Mouse (Mus musculus) kidney, postnatal 0 days (tissue): Measurements from ENCODE around the gene Cnep1r1. TPM values are rescaled to one million over a fixed set of nuclear protein-coding genes. Genes with fewer than 3 reads are reported as not detected.

Experiments used
- ATAC-seq: fragments of 200-750 bp; cut with Nextera tagmentation; replicated peaks from 2 replicates; pipeline ENCODE4 v1.8.0; 2017; ENCODE audit warnings: low read depth, moderate number of reproducible peaks, moderate TSS enrichment, moderate library complexity; ENCODE audit not compliant: low FRiP score
- DNase-seq: peaks from one replicate; pipeline ENCODE4 v3.0.0-alpha.2; 2016; ENCODE audit warnings: low spot score
- H3K27ac ChIP-seq: fragments of 300-500 bp; sonication (generic); 2 replicates; pipeline ENCODE4 v1.5.1; 2014; ENCODE audit warnings: mild to moderate bottlenecking
- H3K27me3 ChIP-seq: fragments of 300-500 bp; sonication (generic); 2 replicates; pipeline ENCODE4 v1.6.1; 2014; ENCODE audit warnings: low read length, mixed read lengths; ENCODE audit not compliant: insufficient read depth
- H3K36me3 ChIP-seq: fragments of 300-500 bp; sonication (generic); 2 replicates; pipeline ENCODE4 v1.6.1; 2014; ENCODE audit warnings: low read length, mixed read lengths; ENCODE audit not compliant: insufficient read depth
- H3K4me1 ChIP-seq: fragments of 300-500 bp; sonication (generic); replicated peaks from 2 replicates; pipeline ENCODE4 v1.6.1; 2014; ENCODE audit warnings: antibody characterized with exemption, low read length, mixed read lengths; ENCODE audit not compliant: insufficient read depth
- H3K4me2 ChIP-seq: fragments of 300-500 bp; sonication (generic); 2 replicates; pipeline ENCODE4 v1.6.1; 2014; ENCODE audit warnings: mild to moderate bottlenecking, low read length, moderate library complexity, mixed read lengths
- H3K4me3 ChIP-seq: fragments of 300-500 bp; sonication (generic); replicated peaks from 2 replicates; pipeline ENCODE4 v1.5.1; 2014; ENCODE audit warnings: low read depth, low read length
- H3K9ac ChIP-seq: fragments of 300-500 bp; sonication (generic); 2 replicates; pipeline ENCODE4 v1.6.1; 2014; ENCODE audit warnings: low read depth, low read length
- H3K9me3 ChIP-seq: fragments of 300-500 bp; sonication (generic); replicated peaks from 2 replicates; pipeline ENCODE4 v1.6.1; 2016; ENCODE audit warnings: low read length, inconsistent platforms, mixed read lengths
- CTCF ChIP-seq: IDR thresholded peaks from 2 replicates; pipeline ENCODE4 v1.5.1; 2016; ENCODE audit warnings: antibody characterized with exemption, low read depth, mild to moderate bottlenecking, moderate library complexity
- whole genome bisulfite sequencing: fragments of 180-500 bp; shearing (Covaris S2); extraction: QIAGEN DNeasy Blood & Tissue Kit; methylation state at CpG from one replicate; pipeline ENCODE4 v1.1.7; 2014; 5-methylcytosine and 5-hydroxymethylcytosine counted together
- microRNA-seq: library from miRNA; unstranded; fragments of <30 nt; microRNA quantifications from one replicate; pipeline ENCODE4, GENCODE M21; 2016
- polyA plus RNA-seq: library from polyadenylated mRNA; unstranded; fragments of >200 nt; fragmentation: Nextera tagmentation; extraction: Ambion mirVana; gene quantifications from 2 replicates; pipeline ENCODE4 v1.2.1, GENCODE M21; 2015

The Cnep1r1 gene
- polyA plus RNA-seq, 1 experiment from 2014 or later, result 53.4 TPM

DNA sequence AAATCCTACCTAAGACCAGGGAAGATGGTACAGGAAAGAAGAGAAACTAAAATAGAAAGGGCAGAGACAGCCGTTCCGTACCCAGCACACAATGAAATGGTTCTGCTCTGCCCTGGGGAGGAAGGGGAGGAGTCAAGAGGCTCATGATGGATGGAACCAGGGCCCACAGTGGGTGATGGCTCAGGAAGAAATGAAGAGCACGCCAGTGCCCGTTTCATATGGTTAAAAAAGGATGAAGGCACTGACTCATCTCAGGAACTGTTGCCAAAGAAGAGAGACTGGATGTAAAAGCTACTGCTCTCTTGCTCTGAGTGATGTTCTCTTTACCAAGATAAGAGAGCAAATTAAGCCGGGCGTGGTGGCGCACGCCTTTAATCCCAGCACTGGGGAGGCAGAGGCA lies 58.7 kb downstream of the Cnep1r1 start:
- H3K4me3 ChIP-seq, result no peak overlapping the region
- H3K4me2 ChIP-seq, result no peak overlapping the region
- H3K4me1 ChIP-seq, result no peaks in the 10 kb centered on the region
- no peak for DNase-seq
- no peaks in the 10 kb centered on the region for H3K9me3 ChIP-seq
- no peak for ATAC-seq
- H3K9ac ChIP-seq, result no peak overlapping the region
- H3K27me3 ChIP-seq, result no peaks in the 10 kb centered on the region
- H3K36me3 ChIP-seq, result 0 out of 2 replicates have a peak, but pooled peaks cover under 1% of the 10 kb centered on the region
- H3K27ac ChIP-seq, result no peak overlapping the region
- 89% methylated on average over 8 of the region's 8 CpGs for WGBS
- TF ChIP-seq CTCF, result no peak

DNA sequence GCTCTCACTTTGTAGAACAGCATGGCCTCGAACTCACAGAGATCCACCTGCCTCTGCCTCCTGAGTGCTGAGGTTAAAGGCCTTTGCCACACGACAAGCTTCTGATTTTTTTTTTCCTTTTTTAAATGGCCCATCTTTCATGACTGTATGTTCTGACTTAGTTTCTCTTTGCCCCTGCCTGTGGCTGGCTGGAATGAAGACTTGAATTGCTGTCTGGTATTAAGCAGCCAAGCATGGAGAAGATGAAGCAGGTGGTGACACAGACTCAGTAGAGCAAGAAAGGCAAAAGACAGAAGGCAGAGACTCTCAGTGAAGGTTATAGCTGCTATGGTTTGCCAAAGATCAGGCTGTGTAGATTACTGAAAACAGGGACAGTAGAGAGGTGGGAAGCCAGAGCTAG lies 64.6 kb downstream of the Cnep1r1 start:
- no peak overlapping the region for H3K27ac ChIP-seq
- no peaks in the 10 kb centered on the region for H3K27me3 ChIP-seq
- 86% methylated on average over 2 of the region's 2 CpGs for WGBS
- no peak for ATAC-seq
- H3K4me1 ChIP-seq, result no peaks in the 10 kb centered on the region
- H3K36me3 ChIP-seq, result no peaks in the 10 kb centered on the region
- DNase-seq, result no peak
- no peaks in the 10 kb centered on the region for H3K9me3 ChIP-seq
- no peak overlapping the region for H3K4me3 ChIP-seq
- no peak overlapping the region for H3K4me2 ChIP-seq
- no peak for TF ChIP-seq CTCF
- no peak overlapping the region for H3K9ac ChIP-seq

Small RNA genes lying within 50 kb of the gene (microRNA-seq; reads per million reads assigned to microRNA genes)
- not detected for gene Mir7071

Other genes with a start within 250 kb of the Cnep1r1 start
- 5.9 and 6.1 TPM in 2 replicates for gene Zfp423, start 159.2 kb upstream of the Cnep1r1 start, polyA plus RNA-seq
- 31.7 and 34.2 TPM in 2 replicates for gene Heatr3, start 19.1 kb downstream of the Cnep1r1 start, polyA plus RNA-seq
- gene Tent4b, start 80.4 kb downstream of the Cnep1r1 start, polyA plus RNA-seq, result 7.3 and 7.6 TPM in 2 replicates
- gene Adcy7, start 153.6 kb downstream of the Cnep1r1 start, polyA plus RNA-seq, result 4.3 TPM in 2 replicates
- 64.6 and 75.1 TPM in 2 replicates for gene Brd7, start 243.4 kb downstream of the Cnep1r1 start, polyA plus RNA-seq